Mouse (Mus musculus) limb, embryonic 11.5 days (tissue): Measurements from ENCODE around the gene Dhx30. TPM values are rescaled to one million over a fixed set of nuclear protein-coding genes. Genes with fewer than 3 reads are reported as not detected.
"Not testable (repeated sequence)": the region's sequence is repeated elsewhere in the genome, so short reads cannot be mapped to it uniquely, and the experiment has no call there.

ENCODE experiments used
- ATAC-seq: fragments of 200-750 bp; cut with Nextera tagmentation; 2 replicates; pipeline ENCODE4 v1.8.0; 2017; ENCODE audit warnings: low read depth; ENCODE audit not compliant: insufficient number of reproducible peaks, low FRiP score, low TSS enrichment
- DNase-seq: peaks from one replicate; pipeline ENCODE4 v3.0.0-alpha.2; 2015; ENCODE audit warnings: low spot score
- H3K27ac ChIP-seq: fragments of 300-500 bp; sonication (generic); replicated peaks from 2 replicates; pipeline ENCODE4 v1.5.1; 2014; ENCODE audit warnings: low read depth, mild to moderate bottlenecking, low read length
- H3K27me3 ChIP-seq: fragments of 300-500 bp; sonication (generic); 2 replicates; pipeline ENCODE4 v1.6.1; 2014; ENCODE audit warnings: mild to moderate bottlenecking, low read length, mixed read lengths; ENCODE audit not compliant: control insufficient read depth, insufficient read depth
- H3K36me3 ChIP-seq: fragments of 300-500 bp; sonication (generic); 2 replicates; pipeline ENCODE4 v1.6.1; 2014; ENCODE audit warnings: mild to moderate bottlenecking, low read length, moderate library complexity, mixed read lengths; ENCODE audit not compliant: control insufficient read depth, insufficient read depth
- H3K4me1 ChIP-seq: fragments of 300-500 bp; sonication (generic); 2 replicates; pipeline ENCODE4 v1.6.1; 2014; ENCODE audit warnings: low read length, mixed read lengths; ENCODE audit not compliant: control insufficient read depth, insufficient read depth
- H3K4me2 ChIP-seq: fragments of 300-500 bp; sonication (generic); 2 replicates; pipeline ENCODE4 v1.6.1; 2014; ENCODE audit warnings: low read depth, mild to moderate bottlenecking, moderate library complexity; ENCODE audit not compliant: severe bottlenecking
- H3K4me3 ChIP-seq: fragments of 300-500 bp; sonication (generic); 2 replicates; pipeline ENCODE4 v1.5.1; 2014; ENCODE audit warnings: low read depth, low read length
- H3K9ac ChIP-seq: fragments of 300-500 bp; sonication (generic); 2 replicates; pipeline ENCODE4 v1.6.1; 2014; ENCODE audit warnings: mild to moderate bottlenecking, low read length
- H3K9me3 ChIP-seq: fragments of 300-500 bp; sonication (generic); 2 replicates; pipeline ENCODE4 v1.6.1; 2016; ENCODE audit warnings: low read length; ENCODE audit not compliant: control insufficient read depth
- WGBS: fragments of 180-500 bp; shearing (Covaris S2); extraction: QIAGEN DNeasy Blood & Tissue Kit; methylation state at CpG from one replicate; pipeline ENCODE4 v1.1.7; 2014; 5-methylcytosine and 5-hydroxymethylcytosine counted together
- polyA plus RNA-seq: library from polyadenylated mRNA; unstranded; fragments of >200 nt; fragmentation: Nextera tagmentation; extraction: Ambion mirVana; gene quantifications from 2 replicates; pipeline ENCODE4 v1.2.1, GENCODE M21; 2014

Dhx30 gene
- polyA plus RNA-seq, 1 experiment from 2014 or later, result 179 TPM

DNA sequence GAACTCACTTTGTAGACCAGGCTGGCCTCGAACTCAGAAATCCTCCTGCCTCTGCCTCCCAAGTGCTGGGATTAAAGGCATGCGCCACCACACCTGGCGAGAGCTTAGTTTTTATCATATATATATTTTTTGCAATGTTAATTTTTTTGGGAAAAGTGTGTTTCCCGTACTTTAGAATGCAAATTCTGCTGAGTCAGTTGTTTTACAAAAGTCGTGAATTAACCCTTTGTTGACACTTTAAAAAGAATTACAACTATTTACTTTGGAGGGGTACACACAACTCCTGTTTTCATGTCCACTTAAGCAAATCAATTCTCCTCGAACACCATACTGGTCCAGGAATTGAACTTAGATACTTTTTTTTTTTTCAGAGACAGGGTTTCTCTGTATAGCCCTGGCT, 15.3 kb upstream of the Dhx30 start:
- no peak for ATAC-seq
- peak overlapping the region; percentile 59 for H3K4me2 ChIP-seq
- H3K4me1 ChIP-seq, result no peaks in the 10 kb centered on the region; the same call in 1 of the 2 replicates
- H3K4me3 ChIP-seq, result peak overlapping the region; percentile 80
- H3K36me3 ChIP-seq, result peaks cover 4% of the 10 kb centered on the region
- no peak overlapping the region for H3K27ac ChIP-seq
- no peak for DNase-seq
- WGBS, result 64% methylated on average over 6 of the region's 6 CpGs
- H3K9me3 ChIP-seq, result no peaks in the 10 kb centered on the region
- H3K27me3 ChIP-seq, result no peaks in the 10 kb centered on the region
- H3K9ac ChIP-seq, result peak overlapping the region; percentile 98; the same call in 1 of the 2 replicates

DNA sequence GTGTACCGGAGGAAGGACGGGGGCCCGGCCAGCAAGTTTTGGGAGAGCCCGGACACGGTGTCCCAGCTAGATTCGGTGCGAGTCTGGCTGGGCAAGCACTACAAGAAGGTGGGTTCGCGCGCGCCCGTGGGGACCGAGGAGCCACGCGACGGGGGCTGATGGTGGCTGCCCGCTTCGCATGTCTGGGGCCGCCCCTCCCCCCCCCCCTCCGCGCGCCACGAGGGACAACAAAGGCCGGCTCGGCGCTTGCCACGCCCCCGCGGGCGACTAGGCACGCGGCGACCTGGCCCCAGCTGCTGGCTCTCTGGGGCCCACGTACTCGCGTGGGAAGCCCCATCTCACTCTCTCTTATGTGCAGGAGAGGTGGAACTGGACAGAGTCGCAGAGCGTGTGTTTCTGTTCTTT, 14.6 kb upstream of the Dhx30 start:
- 0% methylated on average over 33 of the region's 38 CpGs for WGBS
- Histone ChIP-seq H3K9me3 (no peaks in the 10 kb centered on the region), H3K4me3 (peak overlapping the region; percentile 80), H3K9ac (peak overlapping the region; percentile 98), H3K4me2 (peak overlapping the region; percentile 59), H3K27me3 (no peaks in the 10 kb centered on the region), H3K36me3 (peaks cover 4% of the 10 kb centered on the region), H3K4me1 (no peaks in the 10 kb centered on the region; the same call in 1 of the 2 replicates), H3K27ac (peak overlapping the region; percentile 79)
- ATAC-seq (peak; percentile 65), DNase-seq (peak; percentile 78)

DNA sequence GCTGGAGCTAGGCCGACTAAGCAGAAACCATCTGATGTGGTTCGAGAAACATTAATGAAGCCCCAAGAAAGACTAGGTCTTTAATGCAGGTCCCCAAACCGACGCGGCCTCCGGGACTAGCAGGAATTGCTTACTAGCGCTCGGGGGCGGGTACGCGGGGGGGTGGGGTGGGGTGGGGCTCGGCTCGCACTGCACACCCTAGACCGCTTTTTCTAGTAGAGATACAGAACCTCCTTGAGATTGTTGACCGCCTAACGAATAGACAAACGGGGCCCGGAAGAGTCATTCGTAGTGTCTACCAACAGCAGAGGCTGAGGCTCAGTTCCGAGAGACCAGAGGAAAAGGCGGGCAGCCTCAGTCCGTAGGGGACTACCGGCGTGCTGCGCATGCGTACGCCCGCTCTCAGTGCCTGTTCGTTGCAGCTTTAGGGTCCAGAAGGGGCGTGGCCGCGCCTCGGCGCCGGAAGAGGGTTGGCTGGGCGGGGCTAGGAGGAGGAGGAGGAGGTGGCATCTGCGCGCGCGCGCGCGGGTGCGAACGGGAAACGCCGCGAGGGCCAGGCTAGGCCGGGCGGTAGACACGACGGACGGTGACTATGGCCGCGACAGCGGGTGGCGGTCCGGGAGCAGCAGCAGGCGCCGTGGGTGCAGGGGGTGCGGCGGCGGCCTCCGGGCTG, 14.0 kb upstream of the Dhx30 start:
- Histone ChIP-seq H3K9ac (peak overlapping the region; percentile 98), H3K4me1 (no peaks in the 10 kb centered on the region; the same call in 1 of the 2 replicates), H3K4me2 (peak overlapping the region; percentile 59), H3K36me3 (peaks cover 4% of the 10 kb centered on the region), H3K4me3 (peak overlapping the region; percentile 80), H3K27ac (peak overlapping the region; percentile 79), H3K27me3 (no peaks in the 10 kb centered on the region), H3K9me3 (no peaks in the 10 kb centered on the region)
- ATAC-seq (peak; percentile 92), DNase-seq (peak; percentile 100)
- under 1% methylated on average over 55 of the region's 64 CpGs for WGBS

DNA sequence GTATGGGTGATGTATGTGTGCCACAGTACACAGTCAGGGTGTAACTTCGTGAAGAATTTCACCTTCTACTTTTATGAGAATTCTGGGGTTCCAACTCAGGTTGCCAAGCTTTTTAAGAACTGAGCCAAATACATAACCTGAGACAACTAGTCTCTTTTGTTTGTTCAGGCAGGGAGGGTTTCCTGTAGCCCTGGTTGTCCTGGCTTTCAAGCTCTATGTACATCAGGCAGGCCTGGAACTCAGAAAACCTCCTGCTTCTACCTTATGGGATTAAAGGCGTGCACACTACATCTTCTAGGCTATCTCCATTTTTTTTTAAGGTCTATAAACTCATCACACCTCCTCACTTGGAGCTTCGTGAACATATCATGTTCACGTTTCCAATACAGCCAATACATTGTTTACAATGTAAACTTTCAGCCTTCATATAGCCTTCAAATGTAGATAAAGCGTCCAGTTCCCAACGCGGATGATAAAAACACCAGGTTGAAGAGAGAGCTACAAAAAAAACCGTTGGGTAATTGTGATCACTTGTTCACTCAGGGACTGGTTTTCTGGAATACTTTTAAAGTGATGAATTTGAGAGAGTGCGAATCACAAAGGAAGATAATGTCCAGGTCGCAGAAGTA, 13.4 kb upstream of the Dhx30 start:
- 31% methylated on average over 10 of the region's 10 CpGs for WGBS
- peaks cover 3% of the 10 kb centered on the region for H3K36me3 ChIP-seq
- DNase-seq, result no peak
- peak overlapping the region; percentile 98 for H3K9ac ChIP-seq
- no peak for ATAC-seq
- no peaks in the 10 kb centered on the region for H3K27me3 ChIP-seq
- no peaks in the 10 kb centered on the region for H3K9me3 ChIP-seq
- H3K4me2 ChIP-seq, result peak overlapping the region; percentile 59
- H3K4me3 ChIP-seq, result peak overlapping the region; percentile 80
- H3K4me1 ChIP-seq, result no peaks in the 10 kb centered on the region; the same call in 1 of the 2 replicates
- peak overlapping the region; percentile 79 for H3K27ac ChIP-seq

DNA sequence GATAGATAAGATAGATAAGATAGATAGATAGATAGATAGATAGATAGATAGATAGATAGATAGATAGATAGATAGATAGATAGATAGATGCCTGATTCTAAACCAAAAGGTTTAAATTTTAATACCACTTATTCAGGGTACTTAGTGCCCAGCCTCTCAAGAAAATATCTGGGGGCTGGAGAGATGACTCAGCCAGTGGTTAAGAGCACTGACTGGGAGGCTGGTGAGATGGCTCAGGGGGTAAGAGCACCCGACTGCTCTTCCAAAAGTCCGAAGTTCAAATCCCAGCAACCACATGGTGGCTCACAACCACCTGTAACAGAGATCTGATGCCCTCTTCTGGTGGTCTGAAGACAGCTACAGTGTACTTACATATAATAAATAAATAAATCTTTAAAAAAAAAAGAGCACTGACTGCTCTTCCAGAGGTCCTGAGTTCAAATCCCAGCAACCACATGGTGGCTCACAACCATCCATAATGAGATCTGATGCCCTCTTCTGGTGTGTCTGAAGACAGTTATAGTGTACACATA, 6.4 kb upstream of the Dhx30 start:
- not testable (repeated sequence) for H3K27me3 ChIP-seq, DNase-seq, H3K36me3 ChIP-seq, H3K27ac ChIP-seq, H3K4me3 ChIP-seq, H3K4me1 ChIP-seq, H3K9me3 ChIP-seq, H3K4me2 ChIP-seq, H3K9ac ChIP-seq, ATAC-seq
- 56% methylated on average over 2 of the region's 2 CpGs for WGBS

DNA sequence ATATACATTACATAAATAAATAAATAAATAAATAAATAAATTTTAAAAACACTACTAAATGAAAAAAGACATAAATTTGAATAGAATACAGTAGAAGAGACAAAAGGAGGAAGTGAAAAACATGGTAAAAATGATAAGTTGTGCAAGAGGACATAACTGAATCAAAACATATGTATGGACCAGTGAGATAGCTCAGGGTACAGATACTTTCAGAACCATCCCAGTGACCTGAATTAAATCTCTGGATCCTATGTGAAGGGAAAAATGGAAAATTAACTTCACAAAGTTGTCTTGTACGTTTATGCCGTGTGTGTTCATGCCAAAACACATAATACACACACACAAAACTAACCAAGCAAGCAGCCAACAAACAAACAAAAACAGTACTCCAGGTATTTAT, 5.7 kb upstream of the Dhx30 start:
- H3K9me3 ChIP-seq, result no peaks in the 10 kb centered on the region
- H3K4me3 ChIP-seq, result no peak overlapping the region
- H3K27me3 ChIP-seq, result no peaks in the 10 kb centered on the region
- no peak overlapping the region for H3K9ac ChIP-seq
- H3K4me2 ChIP-seq, result no peak overlapping the region
- H3K36me3 ChIP-seq, result no peaks in the 10 kb centered on the region
- 89% methylated on average over 2 of the region's 2 CpGs for WGBS
- no peak overlapping the region for H3K27ac ChIP-seq
- ATAC-seq, result no peak
- no peak for DNase-seq
- peaks cover 3% of the 10 kb centered on the region for H3K4me1 ChIP-seq

DNA sequence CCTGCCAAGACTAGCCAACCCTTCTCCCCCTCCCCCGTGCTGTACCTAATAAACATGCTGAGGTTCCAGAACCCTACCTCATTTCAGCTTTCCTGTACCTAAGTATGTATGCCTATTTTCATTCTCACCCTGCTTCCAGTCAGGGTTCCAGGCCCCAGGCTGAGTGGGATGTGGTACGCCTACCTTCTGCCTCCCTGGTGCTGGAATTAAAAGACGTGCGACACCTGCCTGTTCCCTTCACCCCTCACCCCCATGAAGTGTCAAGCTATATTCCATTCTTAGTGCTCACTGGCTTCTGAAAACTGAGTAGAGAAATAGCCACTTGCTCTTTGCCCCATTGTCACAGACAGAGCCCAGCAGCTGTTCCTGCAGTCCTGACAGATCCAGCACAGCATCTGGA, 3.8 kb upstream of the Dhx30 start:
- H3K27ac ChIP-seq, result no peak overlapping the region

DNA sequence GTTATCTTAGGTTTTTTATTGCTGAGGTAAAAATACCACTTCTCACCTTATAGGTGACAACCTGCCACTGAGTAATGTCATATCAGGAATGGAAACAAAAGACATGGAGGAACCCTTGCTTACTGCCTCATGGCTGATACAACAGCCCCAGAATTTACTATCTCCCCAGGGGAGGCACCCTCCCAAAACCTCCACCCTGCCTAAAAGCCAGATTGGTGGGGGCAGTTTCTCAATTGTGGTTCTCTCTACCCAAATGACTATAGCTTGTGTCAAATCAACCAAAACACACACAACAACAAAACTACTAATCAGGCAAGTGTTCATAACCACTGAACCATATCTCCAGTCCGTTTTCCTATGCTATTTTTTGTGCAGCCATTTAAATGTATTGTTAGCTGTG, 619 bp upstream of the Dhx30 start:
- Histone ChIP-seq H3K4me3 (peak overlapping the region; percentile 68), H3K4me1 (peaks cover 6% of the 10 kb centered on the region), H3K36me3 (peaks cover 2% of the 10 kb centered on the region; the same call in 1 of the 2 replicates), H3K9me3 (no peaks in the 10 kb centered on the region), H3K4me2 (peak overlapping the region; percentile 67), H3K27ac (no peak overlapping the region), H3K9ac (peak overlapping the region; percentile 89), H3K27me3 (no peaks in the 10 kb centered on the region)
- 78% methylated on average over 1 of the region's 1 CpGs for WGBS
- ATAC-seq (no peak), DNase-seq (no peak)

More for the DNA sequence above, 3.8 kb upstream of the Dhx30 start:
- Histone ChIP-seq H3K36me3 (no peaks in the 10 kb centered on the region), H3K27me3 (no peaks in the 10 kb centered on the region), H3K9me3 (no peaks in the 10 kb centered on the region), H3K4me1 (peaks cover 6% of the 10 kb centered on the region), H3K4me2 (no peak overlapping the region), H3K4me3 (no peak overlapping the region), H3K9ac (no peak overlapping the region)
- ATAC-seq (no peak), DNase-seq (no peak)
- 68% methylated on average over 4 of the region's 4 CpGs for WGBS
